Mouse (Mus musculus) adrenal gland, adult 8-10 months (tissue): ENCODE data around the gene Ppox. TPM values are rescaled to one million over a fixed set of nuclear protein-coding genes. Genes with fewer than 3 reads are reported as not detected.
A peak's percentile ranks its signal among the peaks of the same experiment; 100 is the strongest.
"Not testable (repeated sequence)": the region's sequence is repeated elsewhere in the genome, so short reads cannot be mapped to it uniquely, and the experiment has no call there.

ENCODE experiments used
- DNase-seq: peaks from one replicate; pipeline ENCODE4 v3.0.0; 2022
- total RNA-seq, 4 experiments: library from RNA; stranded (reverse); gene quantifications; 2 replicates each; pipeline ENCODE4 v1.2.4; 2022

The Ppox gene
- total RNA-seq, 4 experiments from 2014 or later, result 39.7 to 86.2 (median 65.6) TPM

DNA sequence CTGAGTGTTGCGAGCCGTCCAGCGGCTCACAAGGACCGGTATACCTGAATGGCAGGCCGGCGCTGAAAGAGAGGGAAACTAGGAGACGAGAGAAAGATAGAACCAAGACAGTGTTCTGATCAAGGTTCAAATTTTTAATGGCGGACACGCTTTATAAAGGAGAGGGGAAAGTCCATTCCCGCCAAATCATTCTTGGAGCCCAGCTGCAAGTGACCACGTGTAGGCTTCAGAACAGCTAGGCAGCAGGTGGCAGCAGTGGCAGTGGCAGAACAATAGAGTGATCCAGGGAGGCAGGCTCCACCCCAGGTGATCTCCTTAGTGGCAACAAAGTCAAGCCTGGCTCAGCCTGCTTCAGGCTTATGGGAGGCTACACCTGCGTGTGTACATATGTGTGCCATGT, 39.0 kb downstream of the Ppox start:
- not testable (repeated sequence) for DNase-seq

DNA sequence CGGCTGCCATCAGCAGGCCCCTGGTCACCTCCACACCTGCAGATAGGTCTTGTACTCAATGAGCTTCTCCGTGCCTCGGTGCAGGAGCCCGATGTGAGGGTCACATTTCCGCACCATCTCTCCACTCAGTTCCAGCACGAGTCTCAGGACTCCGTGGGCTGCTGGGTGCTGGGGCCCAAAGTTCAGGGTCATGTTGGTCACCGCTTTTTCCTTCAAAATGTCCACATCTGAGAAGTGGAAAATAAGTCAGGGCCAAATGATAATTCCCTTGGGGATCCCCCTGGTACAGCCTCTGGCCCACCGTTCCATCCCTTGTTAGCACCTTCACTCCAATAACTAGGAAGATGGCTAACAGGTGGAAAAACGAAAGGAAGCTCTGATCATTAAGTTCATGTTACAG, 40.1 kb downstream of the Ppox start:
- no peak for DNase-seq

DNA sequence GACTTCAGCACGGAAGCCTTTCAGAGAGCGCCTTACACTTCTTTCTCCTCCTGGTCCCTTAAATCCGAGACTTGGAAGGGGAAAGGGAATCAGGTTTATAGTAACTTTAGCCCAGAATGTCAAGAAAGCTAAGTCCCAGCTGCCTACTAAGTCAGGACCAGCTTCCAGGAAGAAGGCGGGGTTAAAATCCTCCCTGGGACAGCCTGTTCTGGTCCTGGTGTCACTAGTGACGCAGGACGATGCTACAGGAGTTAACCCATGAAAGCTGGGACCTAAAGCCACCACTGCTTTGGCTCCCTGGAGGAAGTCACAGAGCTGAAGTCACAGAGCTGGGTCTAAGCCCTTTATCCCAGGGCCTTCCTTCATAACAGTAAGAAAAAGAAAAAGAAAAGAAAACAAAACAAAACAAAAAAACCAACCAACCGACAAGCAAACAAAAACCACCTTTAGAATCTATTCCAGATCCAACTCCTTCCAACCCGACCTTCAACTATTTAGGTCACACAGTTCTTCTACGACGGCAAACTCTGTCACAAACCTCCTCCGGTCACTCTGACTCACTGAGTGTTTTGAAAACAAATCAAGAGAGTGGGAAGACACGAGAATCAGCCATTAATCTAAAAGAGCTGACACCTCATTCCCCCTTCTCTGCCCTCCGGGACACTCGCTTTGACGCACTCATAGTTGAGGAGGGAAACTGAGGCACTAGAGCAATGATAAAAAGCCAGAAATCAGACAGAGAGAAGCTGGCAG, 40.8 kb downstream of the Ppox start:
- peak; percentile 70 for DNase-seq

DNA sequence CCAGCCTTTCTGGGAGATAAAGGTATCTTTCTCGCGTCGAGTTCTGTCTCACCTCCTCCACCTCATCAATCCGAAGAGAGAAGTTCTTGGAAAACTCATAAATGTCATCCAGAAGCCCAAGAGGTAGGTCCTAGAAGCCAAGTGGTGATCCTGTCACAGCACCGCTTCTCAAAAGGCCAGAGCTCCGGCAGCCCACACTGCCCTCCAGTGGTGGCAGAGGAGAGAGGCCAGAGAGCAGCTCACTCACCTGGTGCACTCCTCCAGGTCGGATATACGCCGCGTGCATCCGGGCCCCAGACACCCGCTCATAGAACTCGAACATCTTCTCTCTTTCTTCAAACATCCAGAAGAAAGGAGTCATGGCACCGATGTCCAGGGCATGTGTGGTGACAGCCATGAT, 42.5 kb downstream of the Ppox start:
- DNase-seq, result peak; percentile 60

DNA sequence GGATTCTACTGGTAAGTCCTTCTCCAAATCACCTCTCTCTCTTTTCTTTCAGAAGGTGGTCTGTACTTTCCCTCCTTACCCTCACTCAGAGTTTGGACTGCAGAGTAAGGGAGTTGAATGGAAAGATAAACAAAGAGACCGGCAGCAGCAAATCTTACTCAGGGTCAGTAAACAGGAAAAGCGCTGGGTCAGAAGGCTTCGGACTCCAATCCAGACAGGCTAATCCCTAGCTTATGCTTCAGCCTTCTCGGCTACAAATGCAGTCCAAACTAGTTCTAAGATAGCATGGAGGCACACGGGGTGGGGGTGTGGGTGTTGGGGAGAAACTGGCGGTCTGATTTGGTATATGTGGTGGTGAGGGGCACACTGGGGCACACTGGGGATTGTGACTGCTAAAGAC, 43.5 kb downstream of the Ppox start:
- no peak for DNase-seq

DNA sequence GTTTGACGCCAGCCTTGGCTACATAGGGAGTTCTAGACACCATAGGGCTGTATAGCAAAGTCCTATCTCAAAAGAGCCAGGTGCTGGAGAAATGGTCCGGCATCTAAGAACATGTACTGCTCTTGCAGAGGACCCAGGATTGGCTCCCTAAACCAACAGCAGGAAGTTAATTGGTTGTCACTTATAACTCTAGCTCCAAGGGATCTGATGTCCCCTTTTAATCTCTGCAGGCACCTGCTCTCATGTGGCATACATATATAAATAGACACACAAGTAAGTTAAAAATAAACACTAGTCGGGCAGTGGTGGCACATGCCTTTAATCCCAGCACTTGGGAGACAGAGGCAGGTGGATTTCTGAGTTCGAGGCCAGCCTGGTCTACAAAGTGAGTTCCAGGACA, 45.2 kb downstream of the Ppox start:
- no peak for DNase-seq

DNA sequence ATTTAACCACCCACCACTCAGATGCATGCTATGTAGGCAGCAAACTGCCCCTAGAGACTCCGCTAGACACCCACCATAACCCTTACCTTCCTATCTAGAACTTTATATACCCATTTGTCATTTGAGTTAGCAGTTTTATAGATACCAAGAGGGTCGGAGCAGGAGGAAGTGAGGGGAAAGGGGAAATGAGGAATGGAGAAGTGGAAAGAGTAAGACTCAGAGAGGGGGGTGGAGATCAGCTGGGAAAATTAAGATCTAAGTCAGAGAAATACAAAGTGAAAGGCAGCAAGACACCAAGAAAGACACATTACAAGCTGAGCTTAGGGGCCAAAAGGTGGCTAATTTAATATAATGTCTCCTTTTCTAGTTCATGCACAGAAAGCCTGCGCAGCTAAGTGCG, 46.4 kb downstream of the Ppox start:
- no peak for DNase-seq

DNA sequence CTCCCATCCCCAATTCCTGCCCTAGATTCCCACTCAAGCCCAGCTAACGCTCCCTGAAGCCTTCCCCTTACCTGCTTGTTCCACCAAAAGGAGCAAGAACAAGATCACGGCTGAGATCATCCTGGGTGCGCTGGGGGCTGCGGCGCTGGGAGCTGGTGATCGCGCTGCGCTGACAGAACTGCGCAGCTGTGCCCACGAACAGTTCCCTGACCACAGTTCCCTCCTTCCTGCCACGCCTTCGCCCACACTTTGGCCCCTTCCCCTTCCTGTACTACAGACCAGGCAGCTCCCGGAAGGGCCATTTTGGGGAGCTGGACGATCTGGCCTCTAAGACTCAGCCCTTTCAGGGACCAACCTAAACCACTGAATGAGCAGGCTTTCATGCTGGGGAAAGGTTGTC, 46.9 kb downstream of the Ppox start, which contains the start of gene Fcer1g:
TSS of gene Fcer1g (minus strand) at position 240 of the 400 bp plus-strand sequence.
- no peak for DNase-seq

DNA sequence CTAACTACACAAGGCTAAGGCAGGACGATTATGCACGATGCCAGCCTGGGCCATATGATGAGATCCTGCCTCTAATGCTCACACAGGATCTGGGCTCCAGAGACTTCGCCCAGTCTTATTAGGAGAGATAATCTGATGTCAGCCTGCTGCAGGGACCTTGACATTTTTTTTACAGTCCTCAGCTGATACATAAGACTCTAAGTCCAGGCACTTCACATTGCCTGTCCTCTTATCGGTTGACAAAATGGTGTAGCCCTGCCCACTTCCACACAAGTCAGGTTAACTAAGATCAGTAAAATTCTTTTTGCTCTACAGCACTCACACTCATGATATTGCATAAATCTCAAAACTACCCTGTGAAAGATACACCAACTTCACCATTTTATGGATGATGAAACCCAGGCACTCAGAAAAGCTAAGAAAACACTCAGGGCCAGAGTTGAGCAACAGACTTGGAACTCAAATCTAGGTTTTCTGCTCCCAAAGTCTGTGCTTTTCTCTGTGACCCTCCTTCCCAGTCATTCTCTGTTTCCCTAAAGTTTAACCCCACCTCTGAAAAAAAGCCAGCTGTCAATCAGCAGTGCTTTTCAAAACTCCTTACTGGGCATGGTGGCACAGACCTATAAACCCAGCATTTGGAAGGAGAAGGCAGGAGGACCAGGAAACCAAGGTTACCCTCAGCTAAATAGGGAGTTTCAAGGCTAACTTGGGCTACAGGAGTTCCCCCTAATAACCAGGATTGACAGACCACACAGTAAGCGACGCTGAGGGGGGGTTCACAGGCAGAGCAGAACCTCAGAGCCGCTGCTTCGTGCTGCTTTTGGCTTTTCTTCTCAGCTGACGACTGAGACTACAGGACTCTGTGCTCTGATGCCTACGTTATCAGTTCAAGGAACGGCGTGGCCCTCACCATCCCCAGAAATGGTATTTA, 47.9 kb downstream of the Ppox start:
- no peak for DNase-seq

DNA sequence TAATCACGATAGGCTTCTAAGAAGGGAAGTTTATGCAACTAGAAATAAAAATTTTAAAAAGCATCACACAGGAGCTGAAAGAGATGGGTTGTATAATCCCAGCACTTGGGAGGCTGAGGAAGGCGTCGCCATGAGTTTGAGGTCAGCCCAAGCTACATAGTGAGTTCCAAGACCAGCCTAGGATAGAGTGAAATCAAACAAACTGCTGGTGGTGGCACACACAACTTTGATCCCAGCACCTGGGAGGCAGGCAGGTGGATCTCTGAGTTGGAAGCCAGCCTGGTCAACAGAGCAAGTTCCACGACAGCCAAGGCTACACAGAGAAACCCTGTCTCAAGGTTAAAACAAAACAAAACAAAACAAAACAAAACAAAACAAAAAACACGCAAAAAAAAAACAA, 48.6 kb downstream of the Ppox start:
- no peak for DNase-seq

DNA sequence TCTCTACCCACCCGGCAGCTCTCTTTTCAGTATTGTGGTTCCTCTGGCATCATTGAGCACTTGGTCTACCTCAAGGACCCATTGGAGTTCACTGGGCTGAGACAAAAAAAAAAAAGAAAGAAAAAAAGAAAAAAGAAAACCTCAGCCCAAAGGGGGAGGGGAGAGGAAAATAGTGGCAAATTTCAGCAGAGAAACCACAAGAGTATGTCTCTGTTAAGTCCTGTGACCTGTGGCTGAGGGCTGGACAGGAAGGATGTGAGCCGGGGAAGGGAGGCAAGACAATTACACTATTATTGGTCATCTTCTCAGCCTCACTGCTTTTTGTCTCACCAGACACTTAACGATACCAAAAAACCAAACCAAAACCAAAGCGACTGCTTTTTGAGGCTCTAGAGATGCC, 49.1 kb downstream of the Ppox start:
- no peak for DNase-seq

DNA sequence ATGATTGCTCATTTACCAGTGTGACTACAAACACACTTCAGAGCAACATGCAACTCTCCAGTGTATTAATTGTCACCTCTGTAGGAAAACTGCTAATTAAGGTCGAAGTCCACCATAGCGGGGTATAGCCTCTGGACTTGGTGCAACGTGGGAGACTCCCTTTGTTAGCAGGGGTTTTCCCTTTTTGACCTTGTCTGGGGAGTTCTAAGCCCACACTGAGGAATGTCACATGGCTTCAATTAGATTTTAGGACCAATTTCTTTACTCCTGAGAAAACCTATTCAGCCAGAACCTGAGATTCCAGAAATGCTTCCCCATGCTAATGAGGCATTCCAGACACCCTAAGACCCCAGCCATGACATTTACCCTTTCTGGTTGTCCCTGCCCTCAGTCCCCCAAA, 50.8 kb downstream of the Ppox start:
- DNase-seq, result no peak

DNA sequence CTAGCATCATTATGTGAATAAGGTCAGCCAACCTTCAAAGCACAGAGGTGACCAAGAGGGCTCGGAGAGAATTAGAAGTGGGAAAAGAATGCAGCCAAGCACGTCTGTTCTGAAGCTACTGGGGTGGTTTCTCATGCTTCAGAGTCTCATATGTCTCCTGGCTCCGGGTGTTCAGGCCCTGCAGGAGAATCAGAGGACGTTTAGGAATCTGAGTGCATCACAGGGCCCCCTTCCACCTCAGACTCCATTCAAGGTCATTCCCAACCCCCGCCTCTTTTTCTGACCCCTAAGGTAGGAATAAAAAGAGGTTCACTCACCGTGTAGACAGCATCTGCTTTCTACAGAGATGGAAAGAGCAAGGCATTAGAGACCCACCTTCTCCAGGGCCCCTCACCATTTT, 51.2 kb downstream of the Ppox start:
- no peak for DNase-seq

DNA sequence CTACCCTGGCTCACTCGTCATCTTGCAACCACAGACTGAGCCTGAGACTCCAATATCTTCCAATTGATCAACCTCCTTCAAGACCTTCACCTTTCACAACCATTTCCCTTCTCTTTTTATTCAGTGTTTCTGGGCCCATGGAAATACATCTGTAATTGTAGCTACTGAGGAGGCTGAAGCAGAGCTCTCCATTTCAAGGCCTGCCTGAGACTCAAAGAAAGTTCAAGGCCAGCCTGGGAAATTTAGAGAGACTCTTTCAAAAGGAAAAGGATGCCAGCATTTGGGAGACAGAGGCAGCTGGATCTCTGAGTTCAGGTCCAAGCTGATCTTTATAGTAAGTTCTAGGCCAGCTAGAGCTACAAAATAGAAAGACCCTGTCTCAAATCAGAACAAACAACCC, 53.1 kb downstream of the Ppox start:
- DNase-seq, result no peak

DNA sequence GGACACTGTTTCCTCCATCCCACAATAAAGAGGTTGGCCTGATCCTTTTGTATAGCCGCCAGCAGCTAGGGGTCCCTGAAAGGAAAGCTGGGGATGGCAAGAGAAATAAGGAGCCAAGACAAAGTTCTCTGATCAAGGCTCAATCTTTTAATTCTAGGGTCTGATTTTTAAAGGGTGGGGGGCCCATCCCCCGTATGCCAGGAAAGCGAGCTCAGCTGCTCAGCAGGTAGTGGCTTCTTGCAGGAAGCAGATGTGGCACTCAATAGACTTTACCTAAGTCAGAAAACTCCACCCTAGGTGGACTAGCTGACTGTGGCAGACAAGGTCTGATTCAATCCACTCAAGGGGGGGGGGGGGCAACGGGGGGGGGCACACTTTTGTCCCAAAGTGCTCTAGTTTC, 54.2 kb downstream of the Ppox start:
- no peak for DNase-seq

Other genes starting within 250 kb of the Ppox start
- 10 to 100 TPM; 11.4 to 29.7 (median 23.1) TPM for gene Fcgr3, start 216.3 kb downstream of the Ppox start, total RNA-seq
- 1 to 10 TPM; 1.3 to 4.1 (median 3.1) TPM for gene Cfap126, start 167.3 kb downstream of the Ppox start, total RNA-seq
- 100 to 1,000 TPM; 324 to 440 (median 382) TPM for gene Sdhc, start 130.6 kb downstream of the Ppox start, total RNA-seq
- 1 to 10 TPM in 2 of 4 experiments, under 1 TPM in 2; 0.43 to 1.4 (median 1.2) TPM for gene Mpz, start 130.5 kb downstream of the Ppox start, total RNA-seq
- 10 to 100 TPM; 55.7 to 66.0 (median 59.2) TPM for gene Pcp4l1, start 84.9 kb downstream of the Ppox start, total RNA-seq
- under 1 TPM in 2 of 4 experiments, not detected in 2; 0.13 to 0.15 TPM for gene Nr1i3, start 67.2 kb downstream of the Ppox start, total RNA-seq
- 10 to 100 TPM; 39.1 to 49.2 (median 46.0) TPM for gene Tomm40l, start 58.7 kb downstream of the Ppox start, total RNA-seq
- 1 to 10 TPM; 2.0 to 6.4 (median 4.3) TPM for gene Apoa2, start 56.1 kb downstream of the Ppox start, total RNA-seq
- gene Fcer1g, start 46.8 kb downstream of the Ppox start, total RNA-seq, result 10 to 100 TPM; 21.8 to 34.4 (median 28.3) TPM
- under 1 TPM; 0.46 to 0.80 (median 0.60) TPM for gene Adamts4, start 30.8 kb downstream of the Ppox start, total RNA-seq
- gene Ndufs2, start 29.8 kb downstream of the Ppox start, total RNA-seq, result 100 to 1,000 TPM; 609 to 713 (median 672) TPM
- gene B4galt3, start 10.9 kb downstream of the Ppox start, total RNA-seq, result 10 to 100 TPM; 28.5 to 44.8 (median 43.0) TPM
- 10 to 100 TPM; 39.3 to 64.7 (median 52.0) TPM for gene Usp21, start 6.8 kb upstream of the Ppox start, total RNA-seq
- gene Ufc1, start 13.8 kb upstream of the Ppox start, total RNA-seq, result 100 to 1,000 TPM; 179 to 200 (median 194) TPM
- 10 to 100 TPM; 31.0 to 45.9 (median 36.7) TPM for gene Dedd, start 48.0 kb upstream of the Ppox start, total RNA-seq
- 100 to 1,000 TPM in 1 of 4 experiments, 10 to 100 TPM in 3; 81.4 to 103 (median 89.6) TPM for gene Nit1, start 64.5 kb upstream of the Ppox start, total RNA-seq
- 100 to 1,000 TPM in 2 of 4 experiments, 10 to 100 TPM in 2; 76.7 to 184 (median 115) TPM for gene Pfdn2, start 64.5 kb upstream of the Ppox start, total RNA-seq
- gene Klhdc9, start 79.6 kb upstream of the Ppox start, total RNA-seq, result 10 to 100 TPM in 1 of 4 experiments, 1 to 10 TPM in 3; 1.7 to 13.1 (median 6.2) TPM
- gene Nectin4, start 88.9 kb upstream of the Ppox start, total RNA-seq, result under 1 TPM; 0.10 to 0.54 (median 0.31) TPM
- gene Arhgap30, start 107.8 kb upstream of the Ppox start, total RNA-seq, result 1 to 10 TPM; 3.4 to 7.5 (median 5.5) TPM
- gene Usf1, start 130.1 kb upstream of the Ppox start, total RNA-seq, result 10 to 100 TPM; 61.4 to 94.4 (median 75.4) TPM
- 1 to 10 TPM; 1.7 to 8.1 (median 5.3) TPM for gene Tstd1, start 137.7 kb upstream of the Ppox start, total RNA-seq
- gene F11r, start 156.3 kb upstream of the Ppox start, total RNA-seq, result 10 to 100 TPM; 26.4 to 53.3 (median 39.5) TPM
- gene Alyref2, start 222.3 kb upstream of the Ppox start, total RNA-seq, result 1 to 10 TPM; 6.0 to 9.4 (median 7.0) TPM